Mouse (Mus musculus): ENCODE measurements around the gene Erap1.
"Not testable (repeated sequence)": the region's sequence is repeated elsewhere in the genome, so short reads cannot be mapped to it uniquely, and the experiment has no call there.

Gene Erap1

DNA sequence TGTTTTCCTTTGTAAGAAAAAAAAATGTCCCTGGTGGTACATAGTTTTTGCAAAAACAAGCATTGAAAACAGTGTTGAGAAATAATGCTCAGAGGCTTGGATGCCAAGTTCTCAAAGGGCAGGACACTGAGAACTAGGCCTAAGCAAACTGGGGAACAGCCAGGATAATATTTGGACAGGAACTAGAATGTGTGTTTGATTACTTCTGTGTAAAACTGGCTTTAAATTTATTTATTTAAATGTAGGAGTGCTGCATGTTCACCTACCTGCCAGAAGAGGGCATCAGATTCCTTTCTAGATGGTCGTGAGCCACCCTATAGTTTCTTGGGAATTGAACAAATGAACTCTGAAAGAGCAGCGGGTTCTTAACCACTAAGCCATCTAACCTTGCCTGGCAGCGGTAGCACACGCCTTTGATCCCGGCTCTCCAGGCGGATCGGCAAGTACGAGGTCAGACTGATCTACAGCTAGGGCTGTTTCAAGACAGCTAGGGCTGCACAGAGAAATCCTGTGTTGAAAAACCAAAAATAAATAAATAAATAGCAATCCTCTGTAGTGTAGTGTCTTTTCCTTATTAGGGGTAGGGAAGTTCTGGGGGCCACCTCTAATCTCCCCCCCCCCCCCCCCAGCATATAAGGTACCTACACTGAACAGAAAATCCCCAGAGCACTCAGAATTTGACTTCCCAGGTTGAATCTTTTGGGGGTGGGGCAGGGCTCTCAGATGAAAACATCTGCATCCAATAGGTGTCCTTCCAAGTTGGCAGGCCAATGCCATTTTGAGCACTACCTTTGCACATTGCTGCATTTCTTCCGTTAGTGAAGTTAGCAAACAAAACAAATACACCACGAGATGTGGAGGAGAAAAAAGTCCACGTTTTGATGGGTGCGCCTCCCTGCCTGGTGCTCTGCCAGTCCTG lies at the start of gene Erap1:
TSS of gene Erap1 (plus strand) at position 776 of the 919 bp plus-strand sequence.
- H3K4me1 ChIP-seq (replicated peaks; ENCODE audit: low read depth, low read length), result peaks cover 8% of the 10 kb centered on the region
- TF ChIP-seq POU5F1 (IDR thresholded peaks at IDR 0.05; ENCODE audit: borderline replicate concordance, low read length), result no peak
- no peak for TF ChIP-seq NANOG (IDR thresholded peaks at IDR 0.05; ENCODE audit: borderline replicate concordance, low read length)
- TF ChIP-seq CTCF (conservative IDR thresholded peaks at IDR 0.05; ENCODE audit: low read length), result peak; percentile 73
- H3K4me3 ChIP-seq (replicated peaks; ENCODE audit: low read length), result peak within 1 kb of the TSS; percentile 88
- no peaks in the 10 kb centered on the region for H3K36me3 ChIP-seq (ENCODE audit: insufficient read depth, low read length)
- H3K27me3 ChIP-seq (ENCODE audit: insufficient read depth, low read length), result peaks cover 20% of the 10 kb centered on the region
- peaks cover 2% of the 10 kb centered on the region; the same call in 1 of the 2 replicates for H3K9me3 ChIP-seq (ENCODE audit: low read length)

DNA sequence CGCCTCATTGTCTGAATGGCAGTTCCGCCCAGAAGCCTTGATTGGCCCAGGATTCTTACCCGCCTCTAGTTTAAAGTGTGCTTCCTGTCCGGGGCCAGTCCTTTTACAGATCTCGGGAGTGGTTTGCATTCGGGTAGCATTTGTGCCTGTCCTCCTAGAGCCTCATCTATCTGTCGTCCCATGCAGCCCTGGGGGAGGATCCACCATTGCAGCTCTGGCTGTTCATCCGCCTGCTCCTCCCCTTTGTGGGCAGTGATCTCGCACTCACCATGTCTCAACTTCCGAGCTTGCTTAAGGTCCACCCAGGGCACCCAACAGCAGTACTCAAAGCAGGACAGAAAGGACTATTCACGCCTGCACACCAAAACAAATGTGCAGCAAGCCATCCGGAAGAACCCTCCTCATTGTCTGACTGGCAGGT lies 48.0 kb upstream of the Erap1 start:
- H3K9me3 ChIP-seq (ENCODE audit: low read length); H3K36me3 ChIP-seq (ENCODE audit: insufficient read depth, low read length); H3K27me3 ChIP-seq (ENCODE audit: insufficient read depth, low read length): not testable (repeated sequence)
- H3K4me1 ChIP-seq (replicated peaks; ENCODE audit: low read depth, low read length), result peaks cover 32% of the 10 kb centered on the region
- H3K4me3 ChIP-seq (replicated peaks; ENCODE audit: low read length), result peak overlapping the region; percentile 81

DNA sequence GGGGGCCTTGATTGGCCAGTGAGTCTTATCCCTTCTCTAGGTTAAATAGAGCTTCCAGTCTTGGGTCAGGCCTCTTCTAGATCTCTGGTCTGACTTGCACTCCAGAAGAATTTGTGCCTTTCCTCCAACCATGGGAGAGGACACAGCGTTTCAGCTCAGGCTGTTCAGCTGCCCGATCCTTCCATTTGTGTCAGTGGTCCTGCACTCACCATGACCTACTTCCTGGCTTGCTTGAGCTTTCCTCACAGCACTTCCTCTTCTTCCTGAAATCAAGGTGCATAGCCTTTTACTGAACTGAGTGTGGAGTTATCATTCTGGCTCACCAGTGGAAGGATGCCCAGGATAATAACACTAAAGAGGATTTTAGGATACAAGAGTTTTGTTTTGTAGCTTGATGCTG lies 47.5 kb upstream of the Erap1 start:
- not testable (repeated sequence) for H3K36me3 ChIP-seq (ENCODE audit: insufficient read depth, low read length); H3K9me3 ChIP-seq (ENCODE audit: low read length)

DNA sequence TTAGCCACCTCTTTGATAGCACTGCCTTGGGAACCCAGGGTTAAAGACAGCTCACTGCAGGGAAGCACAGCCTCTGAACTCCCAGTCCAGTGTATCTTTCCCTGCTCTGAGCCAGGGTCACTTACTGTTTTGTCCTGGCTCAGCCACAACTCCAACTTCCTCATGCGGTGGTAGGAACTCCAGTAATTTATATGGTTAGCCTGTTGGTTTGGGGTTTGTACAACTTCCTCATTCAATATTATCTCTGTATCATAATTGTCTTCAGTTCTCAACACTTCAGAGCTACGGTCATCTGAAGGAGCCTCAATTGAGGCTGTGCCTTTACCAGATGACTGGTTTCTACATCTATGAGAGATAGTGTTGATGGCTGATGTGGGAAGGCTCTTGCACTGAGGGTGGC lies 42.3 kb upstream of the Erap1 start:
- H3K4me3 ChIP-seq (replicated peaks; ENCODE audit: low read length); H3K9me3 ChIP-seq (ENCODE audit: low read length); H3K27me3 ChIP-seq (ENCODE audit: insufficient read depth, low read length); H3K36me3 ChIP-seq (ENCODE audit: insufficient read depth, low read length): not testable (repeated sequence)
- H3K4me1 ChIP-seq (replicated peaks; ENCODE audit: low read depth, low read length), result peaks cover 20% of the 10 kb centered on the region

More for the DNA sequence above, 47.5 kb upstream of the Erap1 start:
- not testable (repeated sequence) for H3K27me3 ChIP-seq (ENCODE audit: insufficient read depth, low read length)
- peak overlapping the region; percentile 81 for H3K4me3 ChIP-seq (replicated peaks; ENCODE audit: low read length)
- peaks cover 28% of the 10 kb centered on the region for H3K4me1 ChIP-seq (replicated peaks; ENCODE audit: low read depth, low read length)

DNA sequence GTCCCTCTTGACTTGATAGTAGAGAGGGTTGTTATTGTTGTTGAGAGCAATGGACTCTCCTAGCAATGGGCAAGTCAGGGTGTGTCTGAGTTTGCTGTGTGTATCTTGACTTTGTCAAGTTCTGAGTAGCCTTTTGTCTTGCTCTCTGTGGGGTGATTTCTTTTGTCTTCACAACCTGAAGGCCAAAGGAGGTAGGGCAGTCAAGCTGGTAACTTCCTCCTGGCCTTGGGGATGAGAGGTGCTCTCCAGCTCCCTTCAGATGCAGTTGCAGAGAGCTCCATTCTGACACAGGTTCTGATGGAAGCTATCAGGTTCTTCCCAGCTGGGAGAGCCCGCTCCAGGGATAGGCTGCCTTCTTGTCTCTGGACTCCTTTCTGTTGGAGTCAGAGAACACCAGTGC lies 37.6 kb upstream of the Erap1 start:
- H3K36me3 ChIP-seq (ENCODE audit: insufficient read depth, low read length), result peaks cover 31% of the 10 kb centered on the region
- peak; percentile 35; the same call in 1 of the 2 replicates for TF ChIP-seq NANOG (IDR thresholded peaks at IDR 0.05; ENCODE audit: borderline replicate concordance, low read length)
- H3K4me3 ChIP-seq (replicated peaks; ENCODE audit: low read length); H3K9me3 ChIP-seq (ENCODE audit: low read length); H3K27me3 ChIP-seq (ENCODE audit: insufficient read depth, low read length): not testable (repeated sequence)
- H3K4me1 ChIP-seq (replicated peaks; ENCODE audit: low read depth, low read length), result peaks cover 19% of the 10 kb centered on the region

DNA sequence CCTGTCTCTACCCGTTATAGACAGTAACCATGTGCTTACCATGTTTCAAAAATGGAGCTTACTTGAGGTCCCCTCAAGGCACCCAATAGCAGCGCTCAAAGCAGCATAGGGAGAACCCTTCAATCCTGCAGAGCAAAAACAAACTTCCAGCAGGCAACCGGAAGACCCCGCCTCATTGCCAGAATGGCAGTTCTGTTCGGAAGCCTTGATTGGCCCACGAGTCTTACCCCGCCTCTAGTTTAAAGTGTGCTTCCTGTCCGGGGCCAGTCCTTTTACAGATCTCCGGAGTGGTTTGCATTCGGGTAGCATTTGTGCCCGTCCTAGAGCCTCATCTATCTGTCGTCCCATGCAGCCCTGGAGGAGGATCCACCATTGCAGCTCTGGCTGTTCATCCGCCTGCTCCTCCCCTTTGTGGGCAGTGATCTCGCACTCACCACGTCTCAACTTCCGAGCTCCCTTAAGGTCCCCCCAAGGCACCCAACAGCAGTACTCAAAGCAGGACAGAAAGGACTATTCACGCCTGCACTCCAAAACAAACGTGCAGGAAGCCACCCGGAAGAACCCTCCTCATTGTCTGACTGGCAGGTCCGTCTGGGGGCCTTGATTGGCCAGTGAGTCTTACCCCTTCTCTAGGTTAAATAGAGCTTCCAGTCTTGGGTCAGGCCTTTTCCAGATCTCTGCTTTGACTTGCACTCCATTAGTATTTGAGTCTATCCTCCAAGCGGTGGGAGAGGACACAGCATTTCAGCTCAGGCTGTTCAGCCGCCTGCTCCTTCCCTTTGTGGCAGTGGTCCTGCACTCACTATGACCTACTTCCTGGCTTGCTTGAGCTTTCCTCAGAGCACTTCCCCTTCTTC lies 22.0 kb upstream of the Erap1 start:
- 0 out of 2 replicates have a peak, but pooled peaks have one; percentile 12 for TF ChIP-seq NANOG (IDR thresholded peaks at IDR 0.05; ENCODE audit: borderline replicate concordance, low read length)

DNA sequence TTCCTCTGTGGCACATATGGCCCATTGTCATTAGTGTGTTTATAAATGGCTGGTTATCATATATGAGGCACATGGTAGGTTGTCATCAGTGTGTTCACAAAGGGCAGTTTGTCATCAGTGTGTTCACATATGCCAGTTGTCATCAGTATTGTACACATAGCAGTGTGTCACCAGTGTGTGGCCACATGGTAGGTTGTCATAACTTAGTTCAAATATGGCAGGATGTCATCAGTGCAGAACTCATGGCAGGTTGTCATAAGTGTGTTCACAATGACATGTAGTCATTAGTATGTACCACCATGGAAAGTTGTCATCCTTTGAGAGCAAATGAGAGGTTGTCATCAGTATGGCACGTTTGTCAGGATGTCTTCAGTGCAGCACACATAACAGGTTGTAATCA lies 7.0 kb upstream of the Erap1 start:
- no peaks in the 10 kb centered on the region for H3K36me3 ChIP-seq (ENCODE audit: insufficient read depth, low read length)
- H3K9me3 ChIP-seq (ENCODE audit: low read length), result peaks cover 20% of the 10 kb centered on the region
- H3K4me3 ChIP-seq (replicated peaks; ENCODE audit: low read length), result no peak overlapping the region
- no peaks in the 10 kb centered on the region for H3K4me1 ChIP-seq (replicated peaks; ENCODE audit: low read depth, low read length)
- H3K27me3 ChIP-seq (ENCODE audit: insufficient read depth, low read length), result peaks cover 7% of the 10 kb centered on the region
- TF ChIP-seq CTCF (conservative IDR thresholded peaks at IDR 0.05; ENCODE audit: low read length) (no peak), POU5F1 (IDR thresholded peaks at IDR 0.05; ENCODE audit: borderline replicate concordance, low read length) (no peak), NANOG (IDR thresholded peaks at IDR 0.05; ENCODE audit: borderline replicate concordance, low read length) (no peak)

More for the DNA sequence above, 22.0 kb upstream of the Erap1 start:
- peak overlapping the region; percentile 85 for H3K4me3 ChIP-seq (replicated peaks; ENCODE audit: low read length)
- peaks cover 20% of the 10 kb centered on the region for H3K4me1 ChIP-seq (replicated peaks; ENCODE audit: low read depth, low read length)
- not testable (repeated sequence) for H3K27me3 ChIP-seq (ENCODE audit: insufficient read depth, low read length); H3K9me3 ChIP-seq (ENCODE audit: low read length)
- H3K36me3 ChIP-seq (ENCODE audit: insufficient read depth, low read length), result peaks cover 16% of the 10 kb centered on the region

DNA sequence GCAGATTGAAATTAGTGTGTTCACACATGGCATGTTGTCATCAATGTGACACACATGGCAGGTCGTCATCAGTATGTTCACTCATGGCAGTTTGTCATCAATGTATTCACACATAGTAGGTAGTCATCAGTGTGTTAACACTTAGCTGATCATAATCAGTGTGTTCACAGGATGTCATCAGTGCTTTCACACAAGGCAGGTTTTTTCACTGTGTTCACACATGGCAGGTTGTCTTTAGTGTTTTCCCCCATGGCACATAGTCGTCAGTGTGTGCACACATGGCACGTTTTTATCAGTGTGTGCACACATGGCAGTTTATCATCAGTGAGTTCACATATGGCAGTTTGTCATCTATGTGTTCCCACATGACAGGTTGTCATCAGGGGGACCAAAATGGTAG lies 6.5 kb upstream of the Erap1 start:
- Histone ChIP-seq H3K36me3 (ENCODE audit: insufficient read depth, low read length) (no peaks in the 10 kb centered on the region), H3K27me3 (ENCODE audit: insufficient read depth, low read length) (peaks cover 7% of the 10 kb centered on the region), H3K4me3 (replicated peaks; ENCODE audit: low read length) (no peak overlapping the region), H3K4me1 (replicated peaks; ENCODE audit: low read depth, low read length) (no peaks in the 10 kb centered on the region), H3K9me3 (ENCODE audit: low read length) (peaks cover 20% of the 10 kb centered on the region)
- TF ChIP-seq CTCF (conservative IDR thresholded peaks at IDR 0.05; ENCODE audit: low read length) (no peak), POU5F1 (IDR thresholded peaks at IDR 0.05; ENCODE audit: borderline replicate concordance, low read length) (no peak), NANOG (IDR thresholded peaks at IDR 0.05; ENCODE audit: borderline replicate concordance, low read length) (no peak)
